Comparison of ENCODE assay signal across 11 mouse cellular contexts in the genomic region with DNA sequence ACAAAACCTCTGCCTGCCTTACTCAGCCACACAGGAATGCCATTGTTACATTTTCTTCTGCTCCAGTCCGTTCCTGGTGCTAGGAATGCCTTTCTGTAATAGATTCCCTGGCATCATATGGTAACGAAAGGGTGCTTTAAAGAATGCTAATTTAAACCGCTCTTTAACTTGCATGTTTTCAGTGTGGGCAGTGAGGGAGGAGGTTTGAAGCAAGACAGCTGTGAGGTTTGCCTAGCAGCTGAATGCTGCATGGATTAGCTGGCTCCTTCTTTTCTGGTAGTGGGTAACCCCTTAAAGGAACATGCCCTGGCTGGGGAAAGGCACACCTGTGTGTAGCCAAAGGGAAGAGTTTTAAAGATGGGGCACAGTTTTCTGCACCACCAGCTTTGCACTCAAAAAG.
DNase-seq lines count a peak whose midpoint lies in the region; ATAC-seq and TF ChIP-seq lines count a peak whose summit lies in the region.
"Had no signal": no experiment of that assay in that cellular context is flagged by ENCODE, and none has a peak within 500 bp of the region (broad histone marks: within the 10 kb centered on the region; RNA-seq: fewer than 3 reads in every experiment).

No protein-coding gene starts in this region.

- peak overlapping the region; percentile 64; the same call in 1 of the 2 replicates for H3K9ac ChIP-seq in heart, embryonic 16.5 days (ENCODE audit: low read length)
- H3K9ac ChIP-seq in midbrain, postnatal 0 days (replicated peaks; ENCODE audit: low read length, poor library complexity, severe bottlenecking) = no peak overlapping the region
- no peak overlapping the region for H3K9ac ChIP-seq in forebrain, embryonic 13.5 days

- WGBS in heart, embryonic 16.5 days = 17% methylated on average over 3 of the region's 3 CpGs
- WGBS in midbrain, embryonic 10.5 days = 36% methylated on average over 3 of the region's 3 CpGs
- WGBS in midbrain, postnatal 0 days = 10% methylated on average over 3 of the region's 3 CpGs
- 2% methylated on average over 3 of the region's 3 CpGs for WGBS in forebrain, embryonic 13.5 days

- no peaks in the 10 kb centered on the region for H3K79me2 ChIP-seq in myocyte (ENCODE audit: control insufficient read depth, insufficient read depth)

- H3K27me3 ChIP-seq in heart, embryonic 16.5 days (ENCODE audit: control insufficient read depth, insufficient read depth, low read length) = no peaks in the 10 kb centered on the region
- H3K27me3 ChIP-seq in midbrain, embryonic 10.5 days (ENCODE audit: low read depth, poor library complexity, severe bottlenecking) = no peaks in the 10 kb centered on the region
- no peaks in the 10 kb centered on the region for H3K27me3 ChIP-seq in midbrain, postnatal 0 days (ENCODE audit: insufficient read depth, low read length)
- no peaks in the 10 kb centered on the region for H3K27me3 ChIP-seq in forebrain, embryonic 13.5 days
- H3K27me3 ChIP-seq in myocyte (ENCODE audit: control insufficient read depth, insufficient read depth, insufficient read length) = no peaks in the 10 kb centered on the region
- H3K27me3 ChIP-seq: CH12.LX had no signal

- H3K4me2 ChIP-seq in heart, embryonic 16.5 days (ENCODE audit: low read depth, low read length) = peak overlapping the region; percentile 14; the same call in 1 of the 2 replicates
- H3K4me2 ChIP-seq in midbrain, postnatal 0 days (ENCODE audit: low read depth, low read length, poor library complexity, severe bottlenecking) = no peak overlapping the region
- peak overlapping the region; percentile 6; the same call in 1 of the 2 replicates for H3K4me2 ChIP-seq in forebrain, embryonic 13.5 days
- H3K4me2 ChIP-seq in myocyte (ENCODE audit: low read depth) = peak overlapping the region; percentile 8

- H3K9me3 ChIP-seq in heart, embryonic 16.5 days (replicated peaks; ENCODE audit: control insufficient read depth, low read length) = no peaks in the 10 kb centered on the region
- H3K9me3 ChIP-seq in midbrain, embryonic 10.5 days (replicated peaks) = no peaks in the 10 kb centered on the region
- no peaks in the 10 kb centered on the region; the same call in 1 of the 2 replicates for H3K9me3 ChIP-seq in midbrain, postnatal 0 days (ENCODE audit: low read length)
- no peaks in the 10 kb centered on the region for H3K9me3 ChIP-seq in forebrain, embryonic 13.5 days (replicated peaks)

- 0 out of 2 replicates have a peak overlapping the region, but pooled peaks have one; percentile 12 for H3K27ac ChIP-seq in heart, embryonic 16.5 days (ENCODE audit: low read length)
- peak overlapping the region; percentile 13; the same call in 1 of the 2 replicates for H3K27ac ChIP-seq in midbrain, embryonic 10.5 days (replicated peaks)
- no peak overlapping the region for H3K27ac ChIP-seq in midbrain, postnatal 0 days (ENCODE audit: low read depth, low read length)
- H3K27ac ChIP-seq in forebrain, embryonic 13.5 days = no peak overlapping the region

- intact Hi-C loops in heart, postnatal 14 days (cut with DNase I) = loop anchor here (5.0 to 10.0 kb wide), 3 partner anchors 177 to 577 kb away; no protein-coding TSS in a partner anchor

- DNase-seq in heart, postnatal 14 days = no peak
- DNase-seq in midbrain, embryonic 10.5 days (ENCODE audit: low spot score) = no peak
- no peak for DNase-seq in midbrain, postnatal 0 days (ENCODE audit: low spot score)
- no peak for DNase-seq in cerebellum, adult 11-12 months
- DNase-seq in T-cell, adult 2 months (ENCODE audit: low spot score) = no peak
- DNase-seq: cerebellum, adult 18-20 months; lung, adult 2 months had no signal

- no peak for ATAC-seq in heart, embryonic 16.5 days (replicated peaks; ENCODE audit: extremely low read depth, insufficient read depth, low FRiP score)
- no peak for ATAC-seq in midbrain, postnatal 0 days (ENCODE audit: low FRiP score)
- peak; percentile 80 for ATAC-seq in forebrain, embryonic 13.5 days

- H3K4me3 ChIP-seq in heart, embryonic 16.5 days (ENCODE audit: low read length) = no peak overlapping the region
- no peak overlapping the region for H3K4me3 ChIP-seq in midbrain, embryonic 10.5 days
- H3K4me3 ChIP-seq in midbrain, postnatal 0 days (ENCODE audit: low read depth, low read length) = no peak overlapping the region
- no peak overlapping the region for H3K4me3 ChIP-seq in forebrain, embryonic 13.5 days
- no peak overlapping the region for H3K4me3 ChIP-seq in myocyte

- H3K4me1 ChIP-seq in heart, embryonic 16.5 days (ENCODE audit: control insufficient read depth, insufficient read depth, low read length) = peaks cover 4% of the 10 kb centered on the region
- H3K4me1 ChIP-seq in midbrain, embryonic 10.5 days = peaks cover 11% of the 10 kb centered on the region
- H3K4me1 ChIP-seq in midbrain, postnatal 0 days (ENCODE audit: insufficient read depth, low read length) = no peaks in the 10 kb centered on the region
- peaks cover 16% of the 10 kb centered on the region for H3K4me1 ChIP-seq in forebrain, embryonic 13.5 days

- TF ChIP-seq CTCF in midbrain, postnatal 0 days (IDR thresholded peaks at IDR 0.05) = no peak

- H3ac ChIP-seq in myocyte (ENCODE audit: control insufficient read depth, insufficient read length) = no peak overlapping the region

- TF ChIP-seq POLR2A in myocyte (IDR thresholded peaks at IDR 0.05; ENCODE audit: insufficient read length, low read depth) = no peak

- H3K36me3 ChIP-seq in heart, embryonic 16.5 days (ENCODE audit: control insufficient read depth, insufficient read depth) = no peaks in the 10 kb centered on the region
- H3K36me3 ChIP-seq in midbrain, embryonic 10.5 days = no peaks in the 10 kb centered on the region
- H3K36me3 ChIP-seq in midbrain, postnatal 0 days (ENCODE audit: insufficient read depth, low read length) = no peaks in the 10 kb centered on the region
- H3K36me3 ChIP-seq in forebrain, embryonic 13.5 days (ENCODE audit: poor library complexity, severe bottlenecking) = no peaks in the 10 kb centered on the region
- no peaks in the 10 kb centered on the region for H3K36me3 ChIP-seq in myocyte (ENCODE audit: control insufficient read depth, insufficient read depth)

TF ChIP-seq in myocyte, 11 proteins besides CTCF, POLR2A, EP300 and RAD21:
- TF ChIP-seq MAX (IDR thresholded peaks at IDR 0.05; ENCODE audit: low read depth) (no peak), SRF (IDR thresholded peaks at IDR 0.05; ENCODE audit: control insufficient read depth, insufficient read length, low read depth) (no peak), POLR2AphosphoS2 (IDR thresholded peaks at IDR 0.05; ENCODE audit: insufficient read length, low read depth) (no peak), USF1 (IDR thresholded peaks at IDR 0.05; ENCODE audit: low read depth) (no peak), MYOD1 (IDR thresholded peaks at IDR 0.05; ENCODE audit: control insufficient read depth in 1 of 3, insufficient read length in 2 of 3, low read depth in 2 of 3) (peak in 1 of 3 experiments; percentile 59), TCF12 (IDR thresholded peaks at IDR 0.05; ENCODE audit: insufficient read depth, poor library complexity, severe bottlenecking) (no peak), TCF3 (IDR thresholded peaks at IDR 0.05; ENCODE audit: insufficient read length, low read depth) (no peak)
TF ChIP-seq in myocyte: peak in this region for 1.

Comparison
In these comparisons a context has a peak if more than half of its experiments do, and no peak if none do; other contexts are left out.
1. H3K27ac ChIP-seq: peak in heart, embryonic 16.5 days (single experiment) and midbrain, embryonic 10.5 days (single experiment); none in midbrain, postnatal 0 days (single experiment) and forebrain, embryonic 13.5 days (single experiment).